Mouse (Mus musculus) ES-E14 (cell line): ENCODE measurements at regions not wholly inside any gene's neighbourhood (a gene's known extent, or its start where the extent isn't known, plus 50 kb on each side); places are given as distances from the start of the nearest gene placed in this dataset.

Source experiments
- DNase-seq: peaks from one replicate; pipeline ENCODE4 v3.0.0-alpha.2; 2013; ENCODE audit warnings: low read depth, low spot score
- H3K27ac ChIP-seq: 2 replicates; pipeline ENCODE4 v1.5.1; 2012; ENCODE audit warnings: low read depth, mild to moderate bottlenecking, low read length, moderate library complexity, mixed read lengths; ENCODE audit not compliant: poor library complexity, insufficient read depth, severe bottlenecking
- H3K36me3 ChIP-seq: 2 replicates; pipeline ENCODE4 v1.6.1; 2012; ENCODE audit warnings: mild to moderate bottlenecking, low read length, moderate library complexity, mixed read lengths; ENCODE audit not compliant: control insufficient read depth, poor library complexity, insufficient read depth, severe bottlenecking
- H3K4me1 ChIP-seq, 2 experiments: fragments of 150-350 bp in 1 of 2; sonication (generic) in 1 of 2; 2 replicates each; pipeline ENCODE4 v1.6.1; 2012; ENCODE audit warnings: low read length in 2 of 2, mild to moderate bottlenecking in 1 of 2, mixed read lengths in 1 of 2; ENCODE audit not compliant: control insufficient read depth in 2 of 2, insufficient read depth in 2 of 2, poor library complexity in 1 of 2
- H3K4me3 ChIP-seq, 2 experiments: fragments of 150-350 bp in 1 of 2; sonication (generic) in 1 of 2; 2 replicates each; pipeline ENCODE4 v1.5.1; 2012; ENCODE audit warnings: low read length in 2 of 2, low read depth in 1 of 2, mild to moderate bottlenecking in 1 of 2, mixed read lengths in 1 of 2; ENCODE audit not compliant: insufficient read depth in 1 of 2, poor library complexity in 1 of 2, severe bottlenecking in 1 of 2
- H3K9ac ChIP-seq: 2 replicates; pipeline ENCODE4 v1.6.1; 2012; ENCODE audit warnings: low read depth, mild to moderate bottlenecking, low read length, mixed read lengths; ENCODE audit not compliant: poor library complexity, insufficient read depth, severe bottlenecking
- H3K9me3 ChIP-seq: fragments of 150-350 bp; sonication (generic); 2 replicates; pipeline ENCODE4 v1.6.1; 2012; ENCODE audit warnings: low read depth, mild to moderate bottlenecking, low read length; ENCODE audit not compliant: control insufficient read depth, insufficient read depth
- CHD2 ChIP-seq: IDR thresholded peaks from 2 replicates; pipeline ENCODE4 v1.6.1; 2014; ENCODE audit warnings: mild to moderate bottlenecking, low read depth, low read length, inconsistent platforms
- HCFC1 ChIP-seq: IDR thresholded peaks from 2 replicates; pipeline ENCODE4 v1.6.1; 2012; ENCODE audit warnings: low read length, inconsistent platforms, borderline replicate concordance; ENCODE audit not compliant: insufficient read depth
- MAFK ChIP-seq: IDR thresholded peaks from 2 replicates; pipeline ENCODE4 v1.6.1; 2014; ENCODE audit warnings: mild to moderate bottlenecking, low read depth, low read length, inconsistent platforms; ENCODE audit not compliant: insufficient read depth
- ZC3H11A ChIP-seq: IDR thresholded peaks from 2 replicates; pipeline ENCODE4 v1.6.1; 2012; ENCODE audit warnings: low read depth, mild to moderate bottlenecking, inconsistent platforms, low read length, borderline replicate concordance
- ZNF384 ChIP-seq: IDR thresholded peaks from 2 replicates; pipeline ENCODE4 v1.6.1; 2012; ENCODE audit warnings: low read depth, low read length, inconsistent platforms
- in situ Hi-C, 2 experiments: fragments of 600-800 bp; cut with MboI; formaldehyde crosslinking; loops; one replicate each; pipeline ENCODE4 v1.15.1; 2025; ENCODE audit warnings: low sequenced_read_pairs in 2 of 2, inconsistent platforms in 1 of 2; ENCODE audit not compliant: unreplicated experiment in 2 of 2

- H3K9ac ChIP-seq = no peak overlapping the region
- H3K27ac ChIP-seq = no peak overlapping the region
- H3K36me3 ChIP-seq = no peaks in the 10 kb centered on the region
- TF ChIP-seq MAFK (no peak), HCFC1 (no peak), CHD2 (no peak)
- in situ Hi-C loops = no loop called here
- H3K4me1 ChIP-seq = peaks cover 0 to 6% of the 10 kb centered on the region in 2 experiments; a peak in 1 of 4 replicates
- DNase-seq = peak; percentile 24
- no peaks in the 10 kb centered on the region for H3K9me3 ChIP-seq
- H3K4me3 ChIP-seq = no peak overlapping the region
Measured at GRCm38 (mm10) chr6:93416006-93416405, 472.7 kb upstream of the Adamts9 start.

GRCm38 (mm10) chr6:93411077-93411452 lies 467.8 kb upstream of the Adamts9 start:
- in situ Hi-C loops = no loop called here
- no peak for TF ChIP-seq MAFK
- no peak for TF ChIP-seq CHD2
- no peak for TF ChIP-seq ZNF384
- no peak for TF ChIP-seq HCFC1
- TF ChIP-seq ZC3H11A = no peak
- H3K36me3 ChIP-seq = no peaks in the 10 kb centered on the region
- no peak overlapping the region for H3K4me3 ChIP-seq
- no peak overlapping the region for H3K9ac ChIP-seq
- DNase-seq = no peak
- no peaks in the 10 kb centered on the region for H3K9me3 ChIP-seq
- H3K27ac ChIP-seq = no peak overlapping the region
- H3K4me1 ChIP-seq = peaks cover 0 to 5% of the 10 kb centered on the region in 2 experiments; a peak in 1 of 4 replicates

- Histone ChIP-seq H3K9me3 (no peaks in the 10 kb centered on the region), H3K36me3 (no peaks in the 10 kb centered on the region), H3K4me1 (peaks cover 0 to 2% of the 10 kb centered on the region in 2 experiments; a peak in 1 of 4 replicates), H3K4me3 (no peak overlapping the region), H3K9ac (no peak overlapping the region), H3K27ac (no peak overlapping the region)
- in situ Hi-C loops = no loop called here
- no peak for DNase-seq
- TF ChIP-seq CHD2 = no peak
- TF ChIP-seq MAFK = no peak
- TF ChIP-seq ZNF384 = no peak
- TF ChIP-seq ZC3H11A = no peak
Measured at GRCm38 (mm10) chr6:93410416-93411076, 467.3 kb upstream of the Adamts9 start.

- no peaks in the 10 kb centered on the region; a peak in 1 of 4 replicates for H3K4me1 ChIP-seq
- H3K4me3 ChIP-seq = no peak overlapping the region
- TF ChIP-seq CHD2 = no peak
- no peak overlapping the region for H3K27ac ChIP-seq
- no peaks in the 10 kb centered on the region for H3K9me3 ChIP-seq
- no peak overlapping the region for H3K9ac ChIP-seq
- no peaks in the 10 kb centered on the region for H3K36me3 ChIP-seq
- no peak for DNase-seq
- in situ Hi-C loops = no loop called here
Measured at GRCm38 (mm10) chr6:93398551-93398950, 455.3 kb upstream of the Adamts9 start.

GRCm38 (mm10) chr6:93397074-93397473 lies 453.8 kb upstream of the Adamts9 start:
- no peak overlapping the region for H3K4me3 ChIP-seq
- in situ Hi-C loops = no loop called here
- no peaks in the 10 kb centered on the region for H3K9me3 ChIP-seq
- TF ChIP-seq ZC3H11A (no peak), HCFC1 (no peak), MAFK (no peak), CHD2 (no peak), ZNF384 (no peak)
- no peak overlapping the region for H3K27ac ChIP-seq
- DNase-seq = no peak
- H3K4me1 ChIP-seq = no peaks in the 10 kb centered on the region; a peak in 1 of 4 replicates
- no peak overlapping the region for H3K9ac ChIP-seq
- H3K36me3 ChIP-seq = no peaks in the 10 kb centered on the region
